Mouse (Mus musculus) layer of hippocampus, adult 9-10 months (tissue): ENCODE measurements around the gene Ripply2.
"Not testable (repeated sequence)": the region's sequence is repeated elsewhere in the genome, so short reads cannot be mapped to it uniquely, and the experiment has no call there.

Source experiments
- DNase-seq: peaks from one replicate; pipeline ENCODE4 v3.0.0; 2022; ENCODE audit warnings: low spot score

The Ripply2 gene

DNA sequence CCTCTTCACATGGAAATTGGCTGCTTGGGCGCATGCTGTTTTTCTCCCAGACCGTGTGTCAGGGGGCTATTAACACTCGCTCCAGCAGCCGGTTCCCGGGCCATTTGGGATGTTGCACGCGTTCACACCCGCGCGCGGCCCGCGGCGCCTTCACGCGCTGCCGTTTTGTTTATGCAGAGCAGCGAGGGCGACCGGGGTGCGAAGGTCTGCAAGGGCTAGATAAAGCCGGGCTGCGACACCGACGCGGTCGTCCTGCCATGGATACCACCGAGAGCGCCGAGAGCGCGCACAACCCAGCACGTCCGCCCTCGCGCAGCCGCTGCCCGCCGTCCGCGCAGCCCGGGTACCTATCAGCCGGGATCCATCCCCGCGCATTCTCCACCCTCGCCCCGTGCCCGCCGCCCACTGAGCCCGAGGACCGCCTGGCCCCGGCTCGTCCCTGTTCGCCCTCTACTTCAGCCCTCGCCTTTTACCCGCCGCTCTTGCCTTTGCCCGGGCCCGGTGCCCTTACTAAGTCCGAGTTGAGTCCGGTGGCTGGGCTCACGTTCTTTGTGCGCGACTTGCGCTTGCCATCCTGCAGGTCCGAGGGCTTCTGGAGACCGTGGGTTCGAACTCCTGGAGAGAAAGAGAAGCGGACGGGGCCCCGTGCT lies at the start of gene Ripply2:
Ripply2 (plus strand) TSS at position 250 of the 650 bp plus-strand sequence.
- no peak for DNase-seq

- not testable (repeated sequence) for DNase-seq
Measured at GRCm38 (mm10) chr9:86972471-86972870, 42.9 kb upstream of the Ripply2 start.

GRCm38 (mm10) chr9:86973562-86973961 lies 41.8 kb upstream of the Ripply2 start:
- peak; percentile 20 for DNase-seq

DNA sequence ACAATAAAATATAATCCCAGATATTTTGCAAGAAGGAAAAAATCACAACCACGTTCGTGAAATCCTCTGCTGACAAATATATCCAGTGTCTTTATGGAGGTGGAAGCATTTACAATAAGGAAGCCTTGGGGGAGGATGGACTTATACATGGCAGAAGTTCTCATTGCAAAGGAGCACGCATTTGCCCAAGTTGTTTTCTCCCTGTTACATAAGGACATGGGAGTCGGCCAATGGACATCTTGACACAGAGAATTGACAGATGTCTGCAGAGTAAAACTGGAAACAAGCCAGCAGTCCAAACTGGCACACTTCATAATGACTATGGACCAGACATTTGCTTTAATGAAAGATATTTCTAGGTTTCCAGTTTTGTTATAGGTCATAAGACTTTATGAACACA lies 38.4 kb upstream of the Ripply2 start:
- DNase-seq, result peak; percentile 21

DNA sequence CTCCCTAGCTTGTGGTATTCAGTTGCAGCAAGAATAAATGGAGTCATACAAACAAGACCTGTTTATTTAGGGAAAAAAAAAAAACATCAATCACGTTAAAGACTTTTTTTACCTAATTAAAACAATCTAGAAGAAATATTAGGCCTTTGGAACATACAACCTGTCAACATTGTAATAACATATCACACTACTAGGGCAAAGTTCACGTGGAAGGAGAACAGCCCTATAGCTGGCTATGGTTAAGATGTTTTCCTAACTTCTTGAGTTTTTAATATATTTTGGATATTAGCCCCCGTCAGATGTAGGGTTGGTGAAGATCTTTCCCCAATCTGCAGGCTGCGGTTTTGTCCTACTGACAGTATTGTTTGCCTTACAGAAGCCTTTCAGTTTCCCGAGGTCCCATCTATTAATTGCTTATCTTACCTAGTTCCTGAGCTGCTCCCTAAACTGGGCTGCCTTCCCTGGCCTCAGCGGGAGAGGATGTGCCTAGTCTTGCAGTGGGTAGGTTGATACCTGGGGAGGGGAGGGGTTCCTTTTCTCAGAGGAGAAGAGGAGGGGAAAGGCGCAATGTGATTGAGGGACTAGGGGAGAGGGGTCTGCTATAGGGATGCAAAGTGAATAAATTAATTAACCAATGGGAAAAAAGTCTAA lies 37.0 kb upstream of the Ripply2 start:
- no peak for DNase-seq

GRCm38 (mm10) chr9:86980048-86980447 lies 35.3 kb upstream of the Ripply2 start:
- DNase-seq, result no peak

- DNase-seq, result no peak
Measured at GRCm38 (mm10) chr9:86980942-86981341, 34.4 kb upstream of the Ripply2 start.

- no peak for DNase-seq
Measured at GRCm38 (mm10) chr9:86981551-86981950, 33.8 kb upstream of the Ripply2 start.

DNA sequence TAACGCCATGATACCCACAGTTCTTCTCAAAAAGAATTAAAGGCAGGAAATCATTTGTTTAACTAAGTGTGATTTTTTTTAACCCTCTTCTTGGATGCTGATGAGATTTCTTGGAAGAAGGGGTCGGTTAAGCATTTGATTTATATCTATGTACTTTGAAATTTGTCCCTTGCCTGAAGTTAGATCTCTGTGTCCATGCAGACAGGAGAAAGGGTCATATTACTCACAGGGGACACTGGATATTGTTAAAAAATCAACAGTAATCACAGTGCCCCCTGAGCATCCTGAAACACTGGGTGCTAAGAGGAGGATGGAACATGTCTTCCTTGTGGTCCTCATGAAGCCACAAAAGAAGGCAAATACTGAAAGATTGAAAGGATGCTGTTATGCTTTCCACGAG lies 30.8 kb upstream of the Ripply2 start:
- no peak for DNase-seq

GRCm38 (mm10) chr9:86985105-86985504 lies 30.2 kb upstream of the Ripply2 start:
- no peak for DNase-seq

GRCm38 (mm10) chr9:86986703-86987296 lies 28.5 kb upstream of the Ripply2 start:
- no peak for DNase-seq

DNA sequence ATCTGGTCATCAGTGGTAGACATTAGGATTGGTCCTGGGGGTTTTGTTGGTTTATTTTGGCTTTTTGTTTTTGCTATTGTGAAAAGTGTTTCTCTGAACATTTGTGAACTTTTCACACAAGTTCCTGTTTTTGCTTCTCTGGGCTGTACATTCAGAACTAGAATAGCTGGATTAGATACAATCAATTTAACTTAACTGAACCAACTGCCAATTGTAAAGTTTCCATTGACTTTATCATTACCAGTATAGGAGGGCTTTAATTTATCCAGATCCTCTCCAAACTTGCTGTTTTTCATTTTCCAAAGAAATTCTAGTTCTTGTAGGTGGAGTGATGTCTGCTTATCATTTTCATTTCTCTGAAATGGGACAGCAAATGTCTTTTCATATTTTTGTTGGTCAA lies 25.5 kb upstream of the Ripply2 start:
- no peak for DNase-seq

GRCm38 (mm10) chr9:86991758-86992157 lies 23.6 kb upstream of the Ripply2 start:
- DNase-seq, result no peak

- no peak for DNase-seq
Measured at GRCm38 (mm10) chr9:86997046-86997691, 18.2 kb upstream of the Ripply2 start.

- DNase-seq, result no peak
Measured at GRCm38 (mm10) chr9:86999956-87000582, 15.3 kb upstream of the Ripply2 start.

GRCm38 (mm10) chr9:87004701-87005434 lies 10.5 kb upstream of the Ripply2 start:
- DNase-seq, result no peak

- DNase-seq, result no peak
Measured at GRCm38 (mm10) chr9:87005435-87005779, 9.9 kb upstream of the Ripply2 start.

DNA sequence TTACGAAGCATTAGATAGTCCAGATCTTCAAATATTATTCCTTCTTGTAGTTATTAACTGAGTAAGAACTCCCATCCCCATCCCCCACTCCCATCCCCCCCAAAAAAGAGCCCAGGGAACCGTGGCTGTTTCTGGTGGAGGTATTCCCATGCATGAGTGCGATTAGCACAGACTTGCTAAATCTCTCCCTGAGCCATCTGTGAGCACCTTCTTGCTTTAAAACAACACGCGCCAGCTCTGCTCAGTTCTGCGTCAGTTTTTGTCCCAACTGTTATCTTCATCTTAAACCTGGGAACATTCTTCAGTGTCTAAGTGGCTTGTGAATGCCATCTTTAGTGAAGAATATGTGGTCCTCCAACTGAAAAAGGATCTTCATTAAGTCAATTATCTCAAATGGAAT lies 6.8 kb upstream of the Ripply2 start:
- no peak for DNase-seq

- DNase-seq, result no peak
Measured at GRCm38 (mm10) chr9:87008919-87009318, 6.4 kb upstream of the Ripply2 start.

GRCm38 (mm10) chr9:87015938-87016294 lies 579 bp downstream of the Ripply2 start:
- no peak for DNase-seq

DNA sequence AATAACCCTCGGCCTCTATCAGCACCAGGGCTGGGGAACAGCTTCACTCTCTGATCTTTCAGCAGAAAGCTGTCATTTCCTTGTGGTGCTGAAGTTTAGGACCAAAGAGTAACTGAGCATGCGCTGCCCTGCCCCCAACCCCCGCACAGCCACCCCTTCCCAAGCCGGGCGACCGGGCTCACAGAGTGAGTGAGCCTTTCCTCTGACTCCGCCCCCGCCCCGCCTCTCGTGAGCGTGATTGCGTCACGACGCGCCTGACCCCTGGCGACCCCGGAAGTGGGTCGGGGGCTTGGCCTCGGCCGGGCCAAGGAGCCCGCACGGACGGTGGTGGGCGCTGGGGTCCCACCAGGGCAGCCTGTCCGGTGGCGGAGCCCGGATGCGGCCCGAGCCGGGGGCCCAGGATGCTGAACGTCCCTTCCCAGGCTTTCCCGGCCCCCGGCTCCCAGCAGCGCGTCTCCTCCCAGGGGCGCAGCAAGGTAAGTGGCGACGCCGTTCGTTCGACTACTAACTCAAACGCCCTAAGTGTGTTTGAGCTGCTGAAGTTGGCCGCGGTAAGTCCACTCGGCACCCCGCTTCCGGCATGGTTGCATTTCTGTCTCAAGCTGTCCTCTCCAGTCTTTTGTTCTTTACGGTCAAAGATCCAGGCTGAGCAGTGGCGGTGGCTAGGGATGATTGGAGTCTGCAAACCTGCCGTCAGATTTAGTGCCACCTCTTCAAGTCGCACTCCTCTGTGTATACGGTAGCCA lies 6.6 kb downstream of the Ripply2 start, which contains the start of gene Cyb5r4:
Cyb5r4 (plus strand) TSS at position 237 of the 746 bp plus-strand sequence.
- peak; percentile 77 for DNase-seq
